Mouse (Mus musculus) kidney, adult 2 months (tissue): ENCODE data around the gene Cacna1g.

Source experiments
- CTCF ChIP-seq: fragments of 200-500 bp; conservative IDR thresholded peaks from 2 replicates; pipeline ENCODE4 v1.5.1; 2011; ENCODE audit warnings: low read depth, mild to moderate bottlenecking, control low read depth, low read length, moderate library complexity, mixed read lengths; ENCODE audit not compliant: insufficient read depth, insufficient read length
- POLR2A ChIP-seq: fragments of 200-500 bp; IDR thresholded peaks from one replicate; pipeline ENCODE4 v1.6.1; 2011; ENCODE audit warnings: low read depth, low read length, control low read depth

GRCm38 (mm10) chr11:94391661-94392060, 82.3 kb downstream of the Cacna1g start:
- TF ChIP-seq CTCF (no peak), POLR2A (no peak)
